Mouse (Mus musculus): ENCODE results near the gene Ccdc71l.

The Ccdc71l gene

DNA sequence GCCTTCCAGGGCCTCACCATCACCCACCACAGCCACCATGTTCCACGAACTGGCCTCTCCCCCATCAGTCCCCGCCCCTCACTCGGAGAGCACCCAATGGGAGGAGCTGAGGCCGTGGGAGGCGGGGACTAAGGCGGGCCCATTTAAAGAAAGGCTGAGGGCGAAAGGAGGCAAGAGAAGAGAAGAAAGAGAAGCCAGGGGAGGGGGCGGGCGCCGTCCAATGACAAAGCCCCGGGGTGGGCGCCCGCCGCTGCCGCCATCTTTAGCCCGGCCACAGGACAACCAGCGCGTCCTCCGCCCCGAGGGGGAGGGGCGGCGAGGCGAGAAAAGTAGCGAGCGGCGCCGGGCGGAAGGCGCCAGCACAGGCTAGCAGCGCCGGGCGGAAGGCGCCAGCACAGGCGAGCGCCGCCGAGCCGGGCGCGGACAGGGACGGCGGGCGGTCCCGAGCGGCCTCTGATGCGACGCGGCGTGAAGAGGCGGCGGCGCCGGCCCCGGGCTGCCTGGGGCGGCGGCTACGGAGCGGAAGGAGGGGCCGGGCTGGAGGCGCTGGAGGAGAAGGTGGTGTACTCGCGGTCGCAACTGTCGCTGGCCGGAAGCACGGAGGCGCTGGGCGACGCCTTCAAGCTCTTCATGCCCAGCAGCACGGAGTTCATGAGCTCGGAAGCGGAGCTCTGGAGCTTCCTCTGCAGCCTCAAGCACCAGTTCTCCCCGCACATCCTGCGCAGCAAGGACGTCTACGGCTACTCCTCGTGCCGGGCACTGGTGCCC, at the start of gene Ccdc71l:
TSS of gene Ccdc71l (plus strand) at position 177 of the 768 bp plus-strand sequence.
- peak; percentile 88 for DNase-seq (ENCODE audit: low read depth)

DNA sequence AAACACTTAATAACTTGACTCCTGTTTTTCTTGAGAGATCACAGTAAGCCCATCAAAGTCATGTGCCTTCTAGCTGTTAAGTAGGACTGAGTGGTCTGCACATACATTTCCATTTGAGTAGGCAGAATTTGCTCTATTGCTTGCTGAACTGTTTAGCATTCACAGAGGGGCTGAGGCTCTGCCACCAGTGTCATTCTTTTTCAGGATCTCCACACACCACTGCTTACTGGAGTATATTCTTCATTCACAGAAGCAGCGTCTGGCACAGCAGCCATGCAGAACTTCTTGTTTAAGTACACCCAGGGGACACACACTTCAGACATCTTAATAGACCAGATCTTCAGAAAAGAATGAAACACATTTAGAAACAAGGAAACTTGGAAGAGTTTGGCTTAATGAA, 39.4 kb upstream of the Ccdc71l start:
- no peak for DNase-seq (ENCODE audit: low read depth)

DNA sequence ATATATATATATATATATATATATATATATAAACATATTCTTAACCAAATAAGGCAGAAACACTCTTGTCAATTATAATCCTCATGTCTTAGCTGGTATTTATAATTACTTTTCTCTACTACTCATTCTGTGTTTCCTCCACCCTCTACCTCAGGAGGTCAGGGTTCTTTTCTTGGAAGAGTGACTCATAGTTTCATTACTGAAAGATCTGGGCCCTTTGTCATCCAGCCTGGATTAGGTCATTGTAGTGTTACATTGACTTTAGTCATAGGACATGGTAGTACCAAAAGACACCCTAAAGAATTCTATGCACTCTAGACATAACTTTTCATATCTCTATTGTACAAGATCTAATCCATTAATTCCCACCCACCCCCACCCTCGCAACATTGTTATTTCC, 35.0 kb upstream of the Ccdc71l start:
- no peak for DNase-seq (ENCODE audit: low read depth)

DNA sequence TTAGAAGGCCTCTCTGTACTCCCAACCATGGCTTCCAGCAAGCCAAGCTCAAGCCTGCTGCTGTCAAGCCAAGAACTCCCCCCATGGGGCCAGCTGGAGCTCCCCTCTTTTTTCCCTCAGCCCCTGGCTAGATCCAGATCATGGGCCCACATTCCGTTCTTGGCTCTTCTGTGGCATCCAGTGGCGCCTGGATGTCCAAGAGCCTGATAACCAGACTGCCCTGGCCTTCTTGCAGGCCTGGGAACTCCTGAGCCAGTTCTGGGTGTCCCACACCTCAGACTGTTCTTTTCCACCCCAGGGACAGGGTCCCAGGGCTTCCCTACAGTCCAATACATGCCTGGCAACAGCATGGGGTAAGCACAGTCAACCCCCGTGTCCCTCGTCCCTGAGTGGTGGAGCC, 32.4 kb upstream of the Ccdc71l start:
- DNase-seq (ENCODE audit: low read depth) = no peak

DNA sequence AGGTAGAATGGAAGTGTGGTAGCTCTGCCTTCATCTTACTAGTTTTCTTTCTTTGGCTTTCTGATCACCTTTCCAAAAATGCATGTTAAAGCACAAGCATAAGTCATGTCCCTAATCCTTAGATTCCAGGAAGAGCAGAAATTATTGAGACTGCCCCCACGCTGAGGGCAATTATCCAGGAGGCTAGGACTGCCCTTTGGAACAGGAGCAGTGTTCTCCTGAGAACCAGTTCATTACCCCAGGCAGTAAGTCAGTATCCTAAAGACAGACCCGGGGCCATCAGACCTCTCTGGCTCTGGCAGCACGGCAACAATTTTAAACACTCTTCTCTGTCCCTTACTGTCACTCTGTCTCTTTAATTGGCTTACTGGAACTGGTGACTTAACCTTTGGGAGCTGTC, 30.0 kb upstream of the Ccdc71l start:
- DNase-seq (ENCODE audit: low read depth) = no peak

DNA sequence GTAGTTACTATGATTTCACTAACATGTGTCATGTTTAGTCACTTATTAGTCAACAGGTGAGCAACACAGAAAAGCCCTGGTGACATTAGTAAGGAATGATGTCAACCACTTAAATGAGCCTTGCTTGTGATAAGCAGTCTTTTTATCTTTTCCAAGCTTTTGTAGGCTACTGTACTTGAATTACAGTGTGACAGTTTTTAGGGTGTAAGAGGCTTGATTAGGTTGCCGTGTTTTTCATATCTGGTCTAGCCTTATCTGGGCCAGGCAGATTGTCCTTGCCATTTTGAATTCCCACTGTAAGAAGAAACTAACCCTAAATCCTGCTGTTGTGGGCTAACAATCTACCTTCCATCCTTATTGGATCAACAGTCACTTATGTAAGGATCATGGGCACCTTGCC, 26.6 kb upstream of the Ccdc71l start:
- no peak for DNase-seq (ENCODE audit: low read depth)

DNA sequence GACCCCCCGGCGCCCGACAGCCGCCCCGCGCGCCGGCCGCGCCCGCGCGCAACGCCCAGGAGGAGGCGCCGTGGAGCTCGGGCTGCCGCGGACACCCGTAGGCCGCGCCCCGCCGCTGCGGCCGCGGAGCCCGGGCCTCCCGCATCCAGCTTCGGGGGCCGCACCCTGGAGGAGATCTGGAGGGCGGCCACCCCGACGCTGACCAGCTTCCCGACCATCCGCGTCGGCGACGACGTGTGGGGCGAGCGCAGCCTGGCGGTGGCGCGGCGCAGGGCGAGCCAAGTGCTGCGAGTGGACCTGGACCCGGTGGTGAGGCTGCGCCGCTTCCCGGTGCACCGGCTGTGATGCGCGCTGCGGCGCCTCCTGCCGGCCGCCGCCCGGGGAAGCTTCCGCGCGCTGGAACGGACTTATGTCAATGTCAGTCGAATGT, 807 bp downstream of the Ccdc71l start:
- peak; percentile 90 for DNase-seq (ENCODE audit: low read depth)

DNA sequence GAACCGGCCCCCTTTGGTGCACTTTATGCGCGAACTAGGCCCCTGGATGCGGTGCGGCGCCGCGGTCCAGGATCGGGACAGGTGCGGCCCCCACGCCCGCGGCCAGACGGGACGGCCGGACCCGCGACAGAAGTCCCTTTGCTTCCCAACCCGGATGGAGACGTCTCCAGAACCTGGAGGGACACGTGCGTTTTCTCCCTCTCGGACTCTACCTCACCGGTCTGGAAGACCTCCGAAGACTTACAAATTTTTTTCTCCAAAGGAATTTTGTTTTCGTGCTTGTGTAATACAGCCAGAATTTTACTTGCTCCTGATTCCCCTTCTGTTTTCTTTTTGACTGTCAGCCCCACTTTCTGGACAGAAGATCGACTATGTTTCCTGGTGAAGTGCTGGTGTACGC, 1.2 kb downstream of the Ccdc71l start:
- DNase-seq (ENCODE audit: low read depth) = no peak

DNA sequence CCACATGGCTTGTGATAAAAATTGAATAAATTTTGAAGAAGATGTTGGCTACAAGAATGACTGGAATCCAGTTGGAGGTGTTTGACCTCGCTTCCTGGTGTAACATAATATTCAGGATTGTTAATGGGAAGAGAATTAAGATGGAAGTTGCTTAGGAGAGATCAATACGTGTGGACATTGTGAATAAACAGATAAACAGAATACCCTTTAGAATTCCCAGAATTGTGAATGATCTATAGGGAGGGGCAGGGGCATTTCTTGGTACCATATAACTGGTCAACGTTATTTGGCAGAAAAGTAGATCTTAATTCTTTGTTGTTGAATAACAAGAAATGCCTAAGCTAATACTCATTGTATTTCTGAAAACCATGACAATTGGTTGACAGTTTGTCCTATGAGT, 2.0 kb downstream of the Ccdc71l start:
- no peak for DNase-seq (ENCODE audit: low read depth)

DNA sequence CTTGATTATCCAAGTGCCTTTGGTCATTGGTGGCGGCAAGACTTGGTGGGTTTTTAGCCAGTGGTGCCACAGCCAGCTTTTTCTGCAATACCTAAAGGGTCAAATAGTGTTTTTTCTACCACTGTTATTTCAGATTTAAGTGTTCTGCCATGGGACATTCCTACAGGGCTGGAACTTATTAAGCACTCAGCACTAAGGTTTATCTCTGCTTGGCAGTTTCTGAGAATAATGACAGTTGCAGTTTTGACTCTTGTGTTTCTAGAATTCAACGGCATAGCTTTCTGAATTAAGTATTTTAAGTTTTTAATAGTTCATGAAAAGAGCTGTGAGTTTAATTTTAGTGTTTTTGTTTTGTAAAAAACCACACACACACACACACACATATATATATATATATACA, 2.5 kb downstream of the Ccdc71l start:
- DNase-seq (ENCODE audit: low read depth) = no peak

DNA sequence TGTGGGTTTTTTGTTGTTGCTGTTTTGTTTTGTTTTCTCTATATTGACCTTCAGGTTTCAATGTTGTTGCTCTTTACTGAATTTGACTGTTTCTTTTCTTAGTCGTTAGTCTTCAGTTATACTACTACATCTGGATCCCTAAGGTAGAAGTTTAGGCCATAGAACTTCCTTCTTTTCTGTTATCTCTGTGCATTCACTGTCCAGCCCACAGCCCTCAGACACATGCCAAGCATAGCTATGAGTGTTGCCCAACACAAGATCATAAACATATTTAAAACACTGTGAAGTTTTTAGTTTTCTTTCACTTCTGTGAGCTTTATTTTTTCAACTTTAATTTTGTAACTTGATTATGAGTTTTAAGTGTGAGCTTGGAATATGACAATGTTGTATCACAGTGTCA, 41.0 kb downstream of the Ccdc71l start:
- no peak for DNase-seq (ENCODE audit: low read depth)

DNA sequence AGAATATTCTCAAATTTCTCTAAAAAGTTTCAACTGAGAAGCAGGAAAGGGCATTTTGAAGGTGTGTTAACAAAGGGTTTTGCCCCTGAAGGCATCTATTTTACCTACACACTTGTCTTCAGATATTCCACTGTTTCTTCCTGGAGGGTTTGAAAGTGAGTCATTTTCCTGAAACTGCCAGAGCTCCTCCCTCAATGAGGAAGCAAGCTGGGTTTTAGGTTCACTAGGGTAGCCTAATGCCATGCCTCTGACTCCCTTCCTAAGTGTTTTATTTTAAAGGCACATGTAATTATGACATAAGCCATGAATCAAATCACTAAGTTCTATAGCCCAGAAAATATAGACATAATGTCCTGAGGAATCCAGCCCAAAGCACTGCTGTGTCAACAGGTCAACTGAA, 49.3 kb downstream of the Ccdc71l start:
- no peak for DNase-seq (ENCODE audit: low read depth)

DNA sequence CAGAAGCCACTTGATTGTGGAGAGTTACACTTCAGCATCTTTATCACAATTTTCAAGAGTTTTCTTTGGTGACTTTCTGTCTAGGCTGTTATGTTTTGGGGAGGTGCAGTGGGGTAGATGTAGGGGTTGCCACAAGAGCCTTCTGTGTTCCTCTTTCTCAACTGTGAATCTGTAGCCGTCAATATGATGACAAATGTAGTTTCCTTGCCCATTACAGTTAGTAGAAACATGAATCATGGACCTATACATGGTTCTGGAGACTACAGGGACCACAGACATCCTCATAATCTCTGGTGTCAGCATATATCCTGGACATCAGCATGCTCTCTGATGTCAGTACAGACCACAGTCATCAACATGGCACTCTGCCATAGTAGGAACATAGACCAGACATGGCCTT, 52.5 kb downstream of the Ccdc71l start:
- no peak for DNase-seq (ENCODE audit: low read depth)
